Mouse (Mus musculus): ENCODE results near the gene Adgrg6. TPM values are rescaled to one million over a fixed set of nuclear protein-coding genes. Genes with fewer than 3 reads are reported as not detected.

Adgrg6 gene
- polyA plus RNA-seq, 1 experiment from 2014 or later: 4.2 TPM

DNA sequence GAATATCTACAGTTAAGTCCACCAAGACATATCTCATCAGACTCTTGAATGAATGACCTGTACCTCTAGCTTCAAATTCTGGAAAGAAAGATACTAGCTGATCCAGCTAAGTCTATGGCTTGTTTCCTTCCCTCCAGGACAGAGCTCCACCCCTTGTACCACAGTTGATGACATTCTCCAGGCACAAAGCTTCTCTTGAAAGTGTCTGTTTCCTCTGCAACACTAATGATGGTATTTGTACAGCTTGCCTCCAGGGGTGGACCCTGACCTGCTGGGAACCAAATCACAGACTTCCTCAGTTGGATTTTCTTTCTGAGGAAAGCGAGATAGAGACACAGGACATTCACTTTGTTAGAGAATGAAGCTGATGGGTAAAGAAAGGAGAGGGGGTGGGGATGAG, 69.1 kb downstream of the Adgrg6 start:
- 59% methylated on average over 1 of the region's 1 CpGs for WGBS
- Histone ChIP-seq H3K9ac (no peak overlapping the region), H3K9me3 (replicated peaks) (no peaks in the 10 kb centered on the region), H3K27me3 (no peaks in the 10 kb centered on the region), H3K4me2 (replicated peaks) (no peak overlapping the region), H3K27ac (no peak overlapping the region), H3K36me3 (no peaks in the 10 kb centered on the region), H3K4me3 (no peak overlapping the region), H3K4me1 (no peaks in the 10 kb centered on the region)
- no peak for ATAC-seq (ENCODE audit: low FRiP score)

DNA sequence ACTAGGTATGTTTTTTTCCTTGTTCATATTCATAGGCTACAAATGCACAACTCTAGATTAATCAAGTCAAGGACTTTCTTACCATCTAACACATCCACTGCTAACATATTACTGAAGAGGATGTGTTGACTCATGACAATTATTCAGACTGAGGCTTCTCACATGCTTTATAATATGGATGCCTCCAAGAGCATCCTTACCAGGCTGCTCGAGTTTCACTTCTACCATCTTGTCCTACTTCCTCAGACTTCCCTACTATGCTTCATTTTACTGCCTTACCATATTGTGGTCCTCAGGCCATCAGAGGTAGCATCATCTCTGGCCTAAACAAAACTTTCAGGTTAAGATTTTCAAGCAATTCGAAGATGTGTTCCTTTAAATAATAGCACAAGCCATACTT, 69.8 kb downstream of the Adgrg6 start:
- no peaks in the 10 kb centered on the region for H3K4me1 ChIP-seq
- 88% methylated on average over 2 of the region's 2 CpGs for WGBS
- no peak overlapping the region for H3K4me2 ChIP-seq (replicated peaks)
- ATAC-seq (ENCODE audit: low FRiP score): no peak
- H3K36me3 ChIP-seq: no peaks in the 10 kb centered on the region
- H3K9me3 ChIP-seq (replicated peaks): no peaks in the 10 kb centered on the region
- no peak overlapping the region for H3K27ac ChIP-seq
- H3K4me3 ChIP-seq: no peak overlapping the region
- no peak overlapping the region for H3K9ac ChIP-seq
- H3K27me3 ChIP-seq: no peaks in the 10 kb centered on the region

GRCm38 (mm10) chr10:14474541-14475305, 70.7 kb downstream of the Adgrg6 start:
- Histone ChIP-seq H3K9ac (no peak overlapping the region), H3K27me3 (no peaks in the 10 kb centered on the region), H3K9me3 (replicated peaks) (no peaks in the 10 kb centered on the region), H3K4me2 (replicated peaks) (no peak overlapping the region), H3K4me3 (no peak overlapping the region), H3K4me1 (no peaks in the 10 kb centered on the region), H3K36me3 (no peaks in the 10 kb centered on the region), H3K27ac (no peak overlapping the region)
- ATAC-seq (ENCODE audit: low FRiP score): no peak
- 83% methylated on average over 8 of the region's 8 CpGs for WGBS

- Histone ChIP-seq H3K27ac (no peak overlapping the region), H3K4me3 (no peak overlapping the region), H3K4me2 (replicated peaks) (no peak overlapping the region), H3K9me3 (replicated peaks) (no peaks in the 10 kb centered on the region), H3K4me1 (no peaks in the 10 kb centered on the region), H3K27me3 (no peaks in the 10 kb centered on the region), H3K36me3 (no peaks in the 10 kb centered on the region), H3K9ac (no peak overlapping the region)
- ATAC-seq (ENCODE audit: low FRiP score): no peak
- WGBS: 49% methylated on average over 5 of the region's 5 CpGs
These were observed 74.4 kb downstream of the Adgrg6 start for GRCm38 (mm10) chr10:14471039-14471550.

DNA sequence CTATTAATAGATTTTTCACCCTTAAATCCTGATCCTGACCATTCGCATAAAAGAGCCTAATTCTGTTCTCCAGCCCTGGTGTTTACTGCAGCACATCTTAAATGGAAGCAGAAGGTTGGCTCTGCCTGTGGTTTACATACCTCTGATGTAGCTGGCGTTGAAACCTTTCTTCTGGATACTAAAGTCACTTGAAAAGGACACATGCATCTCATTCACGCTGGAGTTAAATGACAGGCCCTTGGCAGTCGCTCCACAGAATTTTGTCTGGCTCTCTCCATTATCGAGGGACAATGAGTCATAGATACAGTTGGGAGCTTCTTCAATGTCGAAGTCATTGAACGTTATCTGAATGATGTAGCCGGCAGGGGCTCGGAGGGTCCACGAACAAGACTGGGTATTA, 76.8 kb downstream of the Adgrg6 start:
- Histone ChIP-seq H3K4me2 (replicated peaks) (no peak overlapping the region), H3K27me3 (no peaks in the 10 kb centered on the region), H3K27ac (no peak overlapping the region), H3K4me1 (no peaks in the 10 kb centered on the region), H3K9ac (no peak overlapping the region), H3K36me3 (no peaks in the 10 kb centered on the region), H3K9me3 (replicated peaks) (no peaks in the 10 kb centered on the region), H3K4me3 (no peak overlapping the region)
- WGBS: 89% methylated on average over 10 of the region's 10 CpGs
- no peak for ATAC-seq (ENCODE audit: low FRiP score)

GRCm38 (mm10) chr10:14463796-14464511, 81.5 kb downstream of the Adgrg6 start:
- Histone ChIP-seq H3K9ac (no peak overlapping the region), H3K36me3 (no peaks in the 10 kb centered on the region), H3K9me3 (replicated peaks) (no peaks in the 10 kb centered on the region), H3K4me1 (no peaks in the 10 kb centered on the region), H3K4me2 (replicated peaks) (no peak overlapping the region), H3K4me3 (no peak overlapping the region), H3K27ac (no peak overlapping the region), H3K27me3 (no peaks in the 10 kb centered on the region)
- 65% methylated on average over 4 of the region's 4 CpGs for WGBS
- no peak for ATAC-seq (ENCODE audit: low FRiP score)

DNA sequence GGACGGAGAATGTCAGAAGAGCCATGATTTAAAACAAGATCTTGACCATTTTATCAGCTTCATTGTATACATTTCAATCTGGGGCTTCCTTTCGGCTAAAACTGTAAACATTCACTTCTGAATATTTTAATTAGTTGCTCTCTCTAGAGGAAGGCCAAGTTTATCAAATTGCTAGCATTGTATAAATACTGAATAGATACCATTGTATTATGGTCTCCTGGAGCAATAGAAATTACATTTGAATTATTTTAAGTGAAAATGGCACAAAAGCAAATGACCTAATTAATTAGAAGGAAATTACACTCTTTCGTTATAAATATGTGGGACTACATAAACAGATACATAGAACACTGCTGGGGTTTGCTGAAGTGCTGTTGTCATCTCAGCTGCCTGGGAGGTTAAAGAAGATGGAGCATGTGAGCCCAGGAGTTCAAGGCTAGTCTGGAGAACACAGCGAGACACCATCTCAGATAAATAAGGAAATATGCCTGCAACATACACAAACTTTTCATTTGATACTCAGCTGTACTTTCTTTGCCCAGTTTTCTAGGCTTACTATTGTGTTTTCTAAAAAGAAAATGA, 84.4 kb downstream of the Adgrg6 start:
- no peaks in the 10 kb centered on the region for H3K9me3 ChIP-seq (replicated peaks)
- H3K27ac ChIP-seq: no peak overlapping the region
- H3K9ac ChIP-seq: no peak overlapping the region
- no peaks in the 10 kb centered on the region for H3K27me3 ChIP-seq
- H3K4me2 ChIP-seq (replicated peaks): no peak overlapping the region
- H3K4me1 ChIP-seq: no peaks in the 10 kb centered on the region
- no peak overlapping the region for H3K4me3 ChIP-seq
- WGBS: 87% methylated on average over 4 of the region's 4 CpGs
- no peaks in the 10 kb centered on the region for H3K36me3 ChIP-seq
- no peak for ATAC-seq (ENCODE audit: low FRiP score)

- H3K4me1 ChIP-seq: no peaks in the 10 kb centered on the region
- no peak overlapping the region for H3K4me2 ChIP-seq (replicated peaks)
- no peak for ATAC-seq (ENCODE audit: low FRiP score)
- no peaks in the 10 kb centered on the region for H3K27me3 ChIP-seq
- no peak overlapping the region for H3K9ac ChIP-seq
- no peak overlapping the region for H3K4me3 ChIP-seq
- no peaks in the 10 kb centered on the region for H3K36me3 ChIP-seq
- 74% methylated on average over 5 of the region's 5 CpGs for WGBS
- H3K9me3 ChIP-seq (replicated peaks): no peaks in the 10 kb centered on the region
- no peak overlapping the region for H3K27ac ChIP-seq
These were observed 85.1 kb downstream of the Adgrg6 start for GRCm38 (mm10) chr10:14460252-14460932.

DNA sequence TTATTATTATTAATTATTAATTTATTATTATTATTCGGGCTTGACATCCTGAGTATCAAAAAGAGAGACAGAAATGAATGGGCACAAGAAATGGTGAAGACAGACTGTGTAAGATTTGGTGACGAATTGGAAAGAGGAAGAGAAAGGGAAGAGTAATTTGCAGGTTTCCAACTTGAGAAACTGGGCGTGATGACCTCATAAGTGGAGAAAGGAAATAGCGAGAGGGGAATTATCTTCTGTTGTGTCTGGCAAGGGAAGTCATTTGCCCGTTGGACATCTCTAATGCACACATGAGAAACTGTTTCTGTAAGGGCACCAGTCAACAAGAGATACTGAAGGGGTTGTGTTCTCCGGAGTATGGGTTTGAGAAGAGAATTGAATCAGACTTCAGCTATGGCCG, 85.6 kb downstream of the Adgrg6 start:
- no peak overlapping the region for H3K27ac ChIP-seq

GRCm38 (mm10) chr10:14459330-14459729, 86.1 kb downstream of the Adgrg6 start:
- Histone ChIP-seq H3K27ac (no peak overlapping the region), H3K4me1 (no peaks in the 10 kb centered on the region), H3K9ac (no peak overlapping the region), H3K9me3 (replicated peaks) (no peaks in the 10 kb centered on the region), H3K4me2 (replicated peaks) (no peak overlapping the region), H3K4me3 (no peak overlapping the region), H3K36me3 (no peaks in the 10 kb centered on the region), H3K27me3 (no peaks in the 10 kb centered on the region)
- WGBS: 94% methylated on average over 10 of the region's 10 CpGs
- no peak for ATAC-seq (ENCODE audit: low FRiP score)

More for the DNA sequence above, 85.6 kb downstream of the Adgrg6 start:
- no peaks in the 10 kb centered on the region for H3K27me3 ChIP-seq
- no peaks in the 10 kb centered on the region for H3K4me1 ChIP-seq
- WGBS: 88% methylated on average over 7 of the region's 7 CpGs
- no peak overlapping the region for H3K4me2 ChIP-seq (replicated peaks)
- no peak for ATAC-seq (ENCODE audit: low FRiP score)
- H3K9ac ChIP-seq: no peak overlapping the region
- no peak overlapping the region for H3K4me3 ChIP-seq
- no peaks in the 10 kb centered on the region for H3K9me3 ChIP-seq (replicated peaks)
- no peaks in the 10 kb centered on the region for H3K36me3 ChIP-seq

GRCm38 (mm10) chr10:14454481-14454880, 91.0 kb downstream of the Adgrg6 start:
- Histone ChIP-seq H3K9me3 (replicated peaks) (no peaks in the 10 kb centered on the region), H3K9ac (no peak overlapping the region), H3K4me3 (no peak overlapping the region), H3K4me2 (replicated peaks) (no peak overlapping the region), H3K4me1 (no peaks in the 10 kb centered on the region), H3K27me3 (no peaks in the 10 kb centered on the region), H3K36me3 (no peaks in the 10 kb centered on the region), H3K27ac (no peak overlapping the region)
- ATAC-seq (ENCODE audit: low FRiP score): no peak
- 72% methylated on average over 4 of the region's 4 CpGs for WGBS

- no peak overlapping the region for H3K4me2 ChIP-seq (replicated peaks)
- no peaks in the 10 kb centered on the region for H3K36me3 ChIP-seq
- ATAC-seq (ENCODE audit: low FRiP score): no peak
- no peaks in the 10 kb centered on the region for H3K27me3 ChIP-seq
- no peak overlapping the region for H3K9ac ChIP-seq
- H3K9me3 ChIP-seq (replicated peaks): no peaks in the 10 kb centered on the region
- no peak overlapping the region for H3K27ac ChIP-seq
- 34% methylated on average over 3 of the region's 3 CpGs for WGBS
- no peak overlapping the region for H3K4me3 ChIP-seq
- no peaks in the 10 kb centered on the region for H3K4me1 ChIP-seq
These were observed 93.6 kb downstream of the Adgrg6 start for GRCm38 (mm10) chr10:14451811-14452210.

Data from hindbrain, embryonic 12.5 days (tissue).